Mouse (Mus musculus) c-Kit-positive CD71-positive TER-119-negative erythroid progenitor cells, embryonic 14.5 days (primary cell): ENCODE data around the gene Adamts14.

Experiments
- DNase-seq: peaks from one replicate; pipeline ENCODE4 v3.0.0-alpha.2; 2013; ENCODE audit warnings: low read depth

The Adamts14 gene

DNA sequence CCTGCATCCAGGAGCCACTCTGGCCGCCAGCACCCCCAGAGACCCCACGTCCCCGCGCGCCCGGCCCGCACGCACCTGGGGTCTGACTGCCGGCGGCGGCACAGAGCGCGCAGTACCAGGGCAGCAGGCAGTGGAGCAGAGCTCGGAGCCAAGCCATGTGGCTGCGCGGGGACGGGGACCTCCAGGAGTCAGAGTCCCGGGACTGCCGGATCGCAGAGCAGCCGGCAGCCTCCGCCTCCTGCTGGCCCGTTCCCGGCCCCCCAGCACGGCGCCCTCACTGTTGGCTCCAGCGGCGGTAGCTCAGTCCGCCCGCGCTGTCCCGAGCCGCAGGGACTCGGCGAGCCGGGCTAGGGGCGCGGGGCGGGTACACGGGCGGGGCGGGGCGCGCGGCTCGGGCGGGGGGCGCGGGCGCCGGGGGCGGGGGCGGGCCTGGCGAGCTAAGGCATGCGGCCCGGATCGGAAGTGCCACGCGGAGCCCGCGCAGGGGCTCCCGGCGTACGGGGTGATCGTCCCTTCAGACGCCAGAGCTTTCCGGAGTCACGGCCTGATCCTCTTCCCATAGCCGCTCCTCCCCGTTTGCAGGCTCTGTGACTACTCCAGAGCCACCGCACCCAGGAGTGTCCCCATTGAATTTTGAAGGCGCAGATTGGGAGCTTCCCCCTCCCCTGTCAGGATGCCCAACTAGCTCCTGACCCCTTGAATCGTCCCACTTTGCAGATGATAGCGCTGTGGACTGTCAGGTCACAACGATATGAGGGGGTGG is at the start of gene Adamts14:
TSS of gene Adamts14 (minus strand) at position 358 of the 763 bp plus-strand sequence.
- no peak for DNase-seq

DNA sequence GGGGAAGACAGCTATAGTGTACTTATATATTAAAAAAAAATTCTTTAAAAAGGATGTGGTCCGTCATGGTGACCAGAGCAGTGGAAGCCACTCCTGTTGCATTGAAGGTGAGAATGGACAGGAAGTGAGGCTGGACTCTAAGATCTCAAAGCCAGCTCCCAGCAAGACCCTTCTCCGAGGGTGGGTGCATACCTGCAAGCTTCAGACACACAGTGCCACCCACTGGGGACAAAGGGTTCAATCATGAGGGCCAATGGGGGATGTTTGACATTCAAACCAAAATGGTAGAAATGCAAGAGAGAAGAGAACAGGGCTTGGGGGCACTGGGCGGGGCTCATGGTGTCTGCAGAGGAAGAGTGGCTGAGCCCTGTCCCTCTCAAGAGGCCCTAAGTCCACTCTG is 45.3 kb upstream of the Adamts14 start:
- no peak for DNase-seq

- DNase-seq = no peak
These were observed 42.2 kb upstream of the Adamts14 start for GRCm38 (mm10) chr10:61315324-61315880.

DNA sequence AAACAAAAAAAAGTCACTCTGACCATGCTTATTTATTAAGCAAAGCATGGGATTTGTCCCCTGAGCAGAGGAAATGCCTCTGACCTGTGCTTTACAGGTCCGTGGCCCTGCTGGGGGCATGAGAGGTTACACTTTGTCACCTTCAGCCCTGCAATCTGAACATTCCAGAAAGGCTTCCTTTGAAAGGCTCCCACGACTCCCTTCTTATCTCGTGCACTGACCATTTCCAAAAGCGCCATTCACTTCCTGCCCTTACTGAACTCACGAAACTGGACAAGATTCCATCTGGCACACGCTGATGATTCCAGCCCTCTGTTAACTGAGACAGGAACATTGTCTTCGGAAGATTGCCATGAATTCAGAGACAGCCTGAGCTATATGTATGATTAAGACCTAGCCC is 40.5 kb upstream of the Adamts14 start:
- DNase-seq = no peak

- no peak for DNase-seq
These were observed 39.5 kb upstream of the Adamts14 start for GRCm38 (mm10) chr10:61312754-61313153.

GRCm38 (mm10) chr10:61312159-61312558 is 38.9 kb upstream of the Adamts14 start:
- DNase-seq = no peak

DNA sequence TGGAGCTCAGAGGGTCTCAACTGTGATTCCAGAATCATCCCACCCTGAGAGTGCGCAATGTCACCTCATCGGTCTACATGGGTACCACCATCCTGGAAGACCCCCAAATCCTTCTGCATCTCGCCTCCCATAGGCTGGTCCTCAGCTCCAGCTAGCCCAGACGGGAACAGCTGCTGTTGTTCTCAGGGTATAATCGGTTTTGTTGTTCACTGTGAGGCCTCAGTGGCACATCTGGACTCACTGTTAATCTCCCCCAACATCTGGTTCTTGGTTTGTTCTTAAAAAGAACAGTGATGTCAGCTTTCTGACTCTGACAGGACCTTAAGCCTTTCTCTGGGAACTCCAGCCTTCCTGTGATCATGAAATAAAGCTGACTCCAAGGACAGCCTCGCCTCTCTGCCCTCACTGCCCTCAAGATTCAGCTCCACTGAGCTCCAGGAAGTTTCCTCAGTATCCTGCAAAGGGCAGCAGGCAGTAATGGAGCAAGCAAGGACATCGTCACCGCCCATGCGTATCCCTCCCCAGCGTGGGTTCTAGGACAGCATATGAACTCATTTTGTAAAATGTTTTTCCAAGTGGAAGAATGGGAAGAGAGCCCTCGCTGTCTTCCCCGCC is 35.6 kb upstream of the Adamts14 start:
- DNase-seq = no peak

DNA sequence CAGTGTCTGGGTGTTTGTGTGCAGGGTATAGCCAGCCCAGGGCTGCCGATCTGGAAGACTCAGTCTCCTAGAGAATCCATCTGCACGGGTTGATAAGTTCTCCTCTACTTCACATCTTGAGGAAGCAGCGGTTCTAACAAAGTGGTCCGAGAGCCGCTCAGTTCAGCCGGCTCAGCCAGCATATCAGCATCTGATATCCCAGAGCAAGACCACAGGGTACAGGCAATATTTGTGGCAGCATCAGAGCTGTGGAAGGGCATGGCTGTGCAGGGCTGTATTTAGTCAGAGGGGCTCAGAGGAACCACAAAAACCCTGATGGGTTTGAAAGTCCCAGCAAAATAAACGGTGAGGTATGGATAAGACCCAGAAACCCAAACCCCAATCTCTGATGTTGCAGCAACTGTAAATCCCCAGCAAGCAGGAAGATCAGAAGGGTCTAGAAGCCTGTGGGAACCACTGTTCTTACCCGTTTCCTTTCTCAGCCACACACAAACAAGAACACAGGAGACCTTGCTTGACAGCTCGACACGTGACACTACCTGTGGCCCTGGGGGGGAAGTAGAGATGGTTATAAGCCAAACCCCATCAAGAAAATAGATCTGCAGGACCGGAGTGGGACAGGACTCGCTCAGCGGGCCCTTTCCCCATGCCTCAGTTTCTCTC is 32.8 kb upstream of the Adamts14 start:
- DNase-seq = no peak

- DNase-seq = no peak
These were observed 30.8 kb upstream of the Adamts14 start for GRCm38 (mm10) chr10:61304046-61304445.

DNA sequence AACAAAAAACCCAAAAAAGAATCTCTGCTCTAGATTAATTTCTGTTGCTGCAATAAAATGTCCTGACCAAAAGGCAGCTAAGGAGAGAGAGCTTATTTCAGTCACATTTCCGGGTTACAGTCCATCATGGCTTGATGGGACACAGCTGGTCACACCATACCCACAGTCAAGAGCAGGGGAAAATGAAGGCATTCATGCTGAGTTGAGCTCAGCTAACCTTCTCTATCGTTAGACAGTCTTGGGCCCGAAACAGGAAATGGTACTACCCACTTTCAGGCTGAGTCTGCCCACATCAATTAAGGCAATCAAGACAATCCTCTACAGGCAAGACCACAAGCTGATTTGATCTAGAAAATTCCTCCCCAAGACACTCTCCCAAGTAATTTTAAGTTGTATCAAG is 27.8 kb upstream of the Adamts14 start:
- DNase-seq = no peak

GRCm38 (mm10) chr10:61297477-61297876 is 24.2 kb upstream of the Adamts14 start, which contains the start of gene Prf1:
Gene Prf1 (plus strand): TSS chr10:61297833.
- DNase-seq = no peak

DNA sequence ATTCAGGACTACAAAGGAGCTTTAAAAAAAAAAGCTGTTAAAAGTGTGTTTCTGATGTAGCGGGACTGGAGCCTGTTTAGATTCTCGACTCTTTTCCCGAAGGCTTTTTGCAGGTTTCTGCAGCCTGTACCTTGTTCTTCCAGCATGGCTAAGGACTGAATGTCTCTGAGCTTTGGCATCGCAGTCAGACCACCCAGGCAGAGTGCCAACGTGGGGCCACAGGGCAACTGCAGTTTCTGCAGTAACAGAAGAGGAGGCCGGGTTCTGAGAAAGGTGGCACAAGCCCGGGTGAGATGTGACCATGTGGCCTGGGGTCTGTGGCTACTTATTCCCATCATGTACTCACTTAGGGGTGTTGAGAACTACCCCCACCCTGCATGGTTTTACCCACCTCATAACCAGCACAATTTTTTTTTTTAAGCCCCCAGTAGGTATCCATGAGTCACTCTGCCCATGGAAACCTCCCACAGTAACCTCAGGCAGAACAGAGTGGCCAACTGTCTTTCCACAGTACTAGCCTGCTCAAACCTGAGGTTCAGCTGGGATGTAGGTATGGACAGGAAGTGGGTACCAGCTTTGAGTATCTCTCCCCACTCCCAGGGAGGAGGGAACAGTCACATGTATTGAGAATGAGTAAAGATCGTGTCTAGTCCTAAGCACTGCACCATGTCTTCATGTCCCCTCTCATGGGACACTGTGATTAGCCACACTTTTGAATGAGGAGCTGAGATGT is 23.6 kb upstream of the Adamts14 start:
- no peak for DNase-seq

GRCm38 (mm10) chr10:61294242-61294641 is 21.0 kb upstream of the Adamts14 start:
- DNase-seq = no peak

GRCm38 (mm10) chr10:61290479-61290878 is 17.2 kb upstream of the Adamts14 start:
- DNase-seq = no peak

- DNase-seq = no peak
These were observed 16.8 kb upstream of the Adamts14 start for GRCm38 (mm10) chr10:61290016-61290415.

DNA sequence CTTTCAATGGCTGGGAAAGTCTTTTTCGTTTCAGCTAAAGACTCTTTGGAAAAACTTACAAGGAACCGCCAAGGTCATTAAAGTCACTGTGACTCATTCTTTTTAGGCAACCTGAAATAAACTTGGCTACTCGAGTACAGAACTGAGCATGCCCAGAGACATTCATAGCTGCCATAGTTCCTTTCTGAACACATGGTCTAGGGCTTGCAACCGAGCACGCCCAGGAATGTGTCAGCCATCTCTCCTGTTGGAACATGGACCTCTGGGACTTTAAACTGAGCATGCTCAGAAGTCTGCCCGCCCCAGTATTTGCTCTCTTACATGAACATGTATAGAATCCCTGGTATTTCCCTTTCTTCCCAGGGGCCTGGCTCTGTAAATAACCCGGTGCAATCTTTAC is 13.0 kb upstream of the Adamts14 start:
- no peak for DNase-seq

- no peak for DNase-seq
These were observed 12.0 kb upstream of the Adamts14 start for GRCm38 (mm10) chr10:61285271-61285670.

GRCm38 (mm10) chr10:61284309-61284708 is 11.1 kb upstream of the Adamts14 start:
- no peak for DNase-seq

- no peak for DNase-seq
These were observed 7.9 kb upstream of the Adamts14 start for GRCm38 (mm10) chr10:61281115-61281514.

- DNase-seq = no peak
These were observed 4.9 kb upstream of the Adamts14 start for GRCm38 (mm10) chr10:61277918-61278674.

DNA sequence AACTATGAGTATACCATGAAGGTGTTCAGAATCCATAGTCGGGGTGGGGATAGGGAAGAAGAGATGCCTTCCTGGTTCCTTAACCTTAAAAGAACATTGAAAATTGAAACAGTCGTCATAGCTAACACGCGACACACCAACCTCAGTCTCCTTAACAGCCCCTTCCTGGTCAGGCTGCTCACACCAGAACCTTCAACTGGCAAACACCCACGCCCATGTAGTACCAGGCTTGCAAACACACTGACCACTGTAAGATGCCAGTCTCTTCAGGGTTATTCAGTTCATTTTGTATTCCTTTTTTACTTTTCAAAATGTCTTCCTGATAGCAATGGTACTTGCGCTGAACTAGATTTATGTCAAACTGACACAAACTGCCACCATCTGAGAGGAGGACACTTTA is 3.8 kb upstream of the Adamts14 start:
- no peak for DNase-seq
